Mouse (Mus musculus) kidney, adult 2 months (tissue): Measurements from ENCODE around the gene Fam214a. TPM values are rescaled to one million over a fixed set of nuclear protein-coding genes. Genes with fewer than 3 reads are reported as not detected.

Experiments used
- DNase-seq: peaks from one replicate; pipeline ENCODE4 v3.0.0; 2021
- H3K27ac ChIP-seq: fragments of 200-500 bp; 2 replicates; pipeline ENCODE4 v1.5.1; 2012; ENCODE audit warnings: low read depth, low read length, control low read depth, inconsistent platforms; ENCODE audit not compliant: insufficient read depth
- H3K27me3 ChIP-seq: fragments of 200-500 bp; replicated peaks from 2 replicates; pipeline ENCODE4 v1.6.1; 2012; ENCODE audit warnings: mild to moderate bottlenecking, moderate library complexity, low read length, inconsistent platforms; ENCODE audit not compliant: control insufficient read depth, insufficient read depth
- H3K36me3 ChIP-seq: fragments of 200-500 bp; 2 replicates; pipeline ENCODE4 v1.6.1; 2012; ENCODE audit warnings: mild to moderate bottlenecking, moderate library complexity, low read length, inconsistent platforms; ENCODE audit not compliant: control insufficient read depth, insufficient read depth
- H3K4me1 ChIP-seq: fragments of 200-500 bp; 2 replicates; pipeline ENCODE4 v1.6.1; 2011; ENCODE audit warnings: low read length; ENCODE audit not compliant: control insufficient read depth, insufficient read depth
- H3K4me3 ChIP-seq: fragments of 200-500 bp; 2 replicates; pipeline ENCODE4 v1.5.1; 2011; ENCODE audit warnings: mild to moderate bottlenecking, low read depth, low read length, control low read depth; ENCODE audit not compliant: insufficient read depth
- CTCF ChIP-seq: fragments of 200-500 bp; conservative IDR thresholded peaks from 2 replicates; pipeline ENCODE4 v1.5.1; 2011; ENCODE audit warnings: low read depth, mild to moderate bottlenecking, control low read depth, low read length, moderate library complexity, mixed read lengths; ENCODE audit not compliant: insufficient read depth, insufficient read length
- POLR2A ChIP-seq: fragments of 200-500 bp; IDR thresholded peaks from one replicate; pipeline ENCODE4 v1.6.1; 2011; ENCODE audit warnings: low read depth, low read length, control low read depth
- WGBS: fragments of 180-500 bp; shearing (Covaris S2); methylation state at CpG from one replicate; pipeline ENCODE4 v1.1.7; 2018; 5-methylcytosine and 5-hydroxymethylcytosine counted together
- polyA plus RNA-seq: library from polyadenylated mRNA; depleted of rRNA; stranded (reverse); fragments of >200 nt; gene quantifications from 2 replicates; pipeline ENCODE4 v1.2.3, GENCODE M21; 2012

Gene Fam214a
- polyA plus RNA-seq, 1 experiment, result 12.1 TPM

DNA sequence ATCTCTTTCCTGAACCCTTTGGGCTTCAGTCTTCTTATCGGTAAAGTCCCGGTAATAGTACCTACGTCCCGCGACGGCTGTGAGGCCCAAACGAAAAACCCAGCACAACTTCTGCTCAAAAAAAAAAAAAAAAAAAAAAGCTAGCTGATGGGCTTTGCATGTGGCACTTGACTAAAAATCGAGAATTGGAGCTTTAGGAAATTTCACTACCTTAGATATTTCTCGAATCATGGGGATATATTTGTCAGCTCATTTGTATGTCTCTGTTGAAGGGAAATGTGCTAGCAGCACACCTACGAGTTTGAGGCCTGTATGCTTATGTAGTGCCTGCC lies 85.6 kb downstream of the Fam214a start:
- WGBS, result 1% methylated on average over 10 of the region's 10 CpGs
- Histone ChIP-seq H3K36me3 (peaks cover 2% of the 10 kb centered on the region; the same call in 1 of the 2 replicates), H3K27me3 (no peaks in the 10 kb centered on the region), H3K27ac (peak overlapping the region; percentile 51), H3K4me1 (peaks cover 24% of the 10 kb centered on the region), H3K4me3 (peak overlapping the region; percentile 90)
- TF ChIP-seq POLR2A, result no peak
- TF ChIP-seq CTCF, result no peak
- DNase-seq, result no peak

DNA sequence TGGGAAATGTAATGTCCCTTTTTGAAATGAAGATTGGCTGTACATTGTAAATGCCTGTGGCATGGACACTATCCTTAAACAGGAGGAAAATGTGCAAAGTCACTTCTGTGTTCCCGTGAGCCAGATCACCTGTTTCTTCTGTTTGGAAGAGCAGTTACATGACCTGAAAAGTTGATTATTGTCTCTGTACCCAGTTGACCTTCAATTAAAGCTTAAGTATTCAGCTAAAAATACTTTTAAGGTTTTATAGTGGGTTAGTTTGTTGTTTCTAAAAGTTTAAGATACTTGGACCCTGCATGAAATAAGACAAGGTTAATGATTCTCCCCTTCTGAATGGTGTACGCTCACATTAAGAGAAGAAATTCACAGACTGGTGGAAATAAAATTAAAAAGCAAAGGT lies 87.9 kb downstream of the Fam214a start:
- WGBS, result 37% methylated on average over 2 of the region's 2 CpGs
- no peak overlapping the region for H3K4me3 ChIP-seq
- DNase-seq, result peak; percentile 66

DNA sequence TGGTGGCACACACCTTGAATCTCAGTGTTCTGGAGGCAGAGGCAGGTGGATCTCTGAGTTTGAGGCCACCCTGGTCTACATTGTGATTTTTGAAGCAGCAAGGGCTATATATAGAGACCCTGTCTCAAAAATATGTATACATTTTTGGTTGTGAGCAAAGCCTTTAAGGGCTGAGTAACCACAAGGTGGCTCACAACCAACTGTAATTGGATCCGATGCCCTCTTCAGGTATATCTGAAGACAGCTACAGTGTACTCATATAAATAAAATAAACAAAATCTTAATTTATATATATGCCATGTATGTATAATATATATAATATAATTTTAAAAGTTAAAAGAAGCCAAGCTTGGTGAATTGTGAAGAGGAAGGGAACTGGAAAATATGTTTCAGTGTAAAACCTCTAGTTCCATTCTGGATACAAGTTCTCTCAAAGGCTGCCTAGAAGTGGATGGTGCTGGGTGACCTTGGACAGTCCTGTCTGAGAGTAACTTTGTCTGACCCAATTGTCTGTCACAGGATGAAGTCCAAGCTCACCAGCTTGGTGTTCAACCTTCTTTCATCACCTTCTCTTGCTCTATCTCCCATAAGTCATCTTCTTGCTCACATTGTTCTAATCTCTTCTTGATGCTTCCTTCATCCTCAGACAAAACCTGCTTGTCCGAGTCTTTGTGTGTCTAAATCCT lies 89.3 kb downstream of the Fam214a start:
- no peak overlapping the region for H3K4me3 ChIP-seq
- peaks cover 24% of the 10 kb centered on the region for H3K4me1 ChIP-seq
- no peaks in the 10 kb centered on the region for H3K27me3 ChIP-seq
- H3K27ac ChIP-seq, result peak overlapping the region; percentile 38
- whole genome bisulfite sequencing, result 72% methylated on average over 2 of the region's 2 CpGs
- peaks cover 2% of the 10 kb centered on the region; the same call in 1 of the 2 replicates for H3K36me3 ChIP-seq
- DNase-seq, result no peak
- TF ChIP-seq POLR2A, result no peak
- no peak for TF ChIP-seq CTCF

More for the DNA sequence above, 87.9 kb downstream of the Fam214a start:
- TF ChIP-seq POLR2A (no peak), CTCF (no peak)
- peaks cover 2% of the 10 kb centered on the region; the same call in 1 of the 2 replicates for H3K36me3 ChIP-seq
- H3K27ac ChIP-seq, result peak overlapping the region; percentile 80
- H3K4me1 ChIP-seq, result peaks cover 23% of the 10 kb centered on the region
- H3K27me3 ChIP-seq, result no peaks in the 10 kb centered on the region

DNA sequence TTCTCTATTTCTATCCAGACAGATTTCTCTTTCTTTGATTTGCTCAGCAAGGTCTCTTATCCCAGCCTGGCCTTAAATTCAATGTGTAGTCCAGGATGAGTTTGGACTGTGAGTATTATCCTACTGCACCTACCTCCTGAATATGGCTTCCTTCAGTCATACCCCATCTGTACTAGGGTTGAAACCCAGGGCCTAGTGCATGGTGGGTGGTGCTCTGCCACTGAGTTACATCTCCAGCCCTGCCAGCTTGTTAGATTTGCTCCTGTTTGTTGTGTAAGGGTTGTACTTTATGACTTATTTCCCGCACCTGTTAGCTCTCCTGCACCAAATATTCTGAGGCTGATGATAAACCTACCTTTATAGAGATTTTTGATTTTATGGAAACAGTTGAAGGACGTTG lies 90.5 kb downstream of the Fam214a start:
- no peak overlapping the region for H3K27ac ChIP-seq
- TF ChIP-seq POLR2A (no peak), CTCF (no peak)
- 78% methylated on average over 2 of the region's 2 CpGs for WGBS
- DNase-seq, result no peak
- no peaks in the 10 kb centered on the region for H3K27me3 ChIP-seq
- H3K4me1 ChIP-seq, result peaks cover 24% of the 10 kb centered on the region
- H3K4me3 ChIP-seq, result no peak overlapping the region
- peaks cover 2% of the 10 kb centered on the region; the same call in 1 of the 2 replicates for H3K36me3 ChIP-seq

DNA sequence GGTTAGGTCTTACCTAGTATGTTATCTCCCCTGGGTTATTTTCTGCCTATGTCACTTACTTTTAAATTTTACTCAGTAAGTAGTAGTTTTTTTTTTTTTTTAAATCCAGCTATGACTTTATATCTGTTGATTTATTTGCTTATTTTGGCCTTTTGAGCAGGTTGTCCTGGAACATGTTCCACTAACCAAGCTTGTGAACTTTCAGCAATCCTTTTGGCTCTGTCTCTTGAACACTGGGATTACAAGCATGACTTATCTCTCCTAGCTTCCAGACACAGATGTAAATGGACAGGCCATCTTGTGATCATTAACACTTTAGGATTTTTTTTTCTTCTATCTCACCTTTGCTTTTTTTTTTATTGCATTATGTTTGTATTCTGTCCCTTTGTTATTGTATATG lies 94.4 kb downstream of the Fam214a start:
- Histone ChIP-seq H3K36me3 (peaks cover 2% of the 10 kb centered on the region; the same call in 1 of the 2 replicates), H3K27me3 (no peaks in the 10 kb centered on the region), H3K4me1 (peaks cover 13% of the 10 kb centered on the region; the same call in 1 of the 2 replicates), H3K4me3 (no peak overlapping the region), H3K27ac (no peak overlapping the region)
- no peak for DNase-seq
- TF ChIP-seq CTCF (no peak), POLR2A (no peak)

DNA sequence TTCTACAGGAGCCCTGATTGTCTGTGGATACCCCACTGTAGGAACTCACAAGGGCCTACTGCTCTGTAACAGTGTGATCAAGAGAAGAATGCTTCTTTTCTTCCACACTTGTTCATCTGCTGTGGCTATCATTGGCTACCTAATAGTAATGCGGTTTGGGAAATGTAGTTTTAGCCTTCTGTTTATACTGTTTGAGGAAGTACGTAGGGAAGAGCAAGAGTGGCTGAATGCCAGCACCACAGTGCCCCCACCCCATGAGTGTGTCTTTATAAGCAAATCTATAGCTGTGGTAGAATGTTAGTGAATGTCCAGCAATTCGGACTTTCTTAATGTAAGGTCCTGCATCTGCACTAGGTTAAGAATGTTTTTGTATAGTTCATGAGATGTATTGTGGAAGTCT lies 96.4 kb downstream of the Fam214a start:
- H3K4me3 ChIP-seq, result no peak overlapping the region
- H3K27ac ChIP-seq, result no peak overlapping the region
- no peaks in the 10 kb centered on the region for H3K36me3 ChIP-seq
- TF ChIP-seq POLR2A (no peak), CTCF (no peak)
- peaks cover 11% of the 10 kb centered on the region; the same call in 1 of the 2 replicates for H3K4me1 ChIP-seq
- 68% methylated on average over 3 of the region's 3 CpGs for WGBS
- H3K27me3 ChIP-seq, result no peaks in the 10 kb centered on the region
- DNase-seq, result peak; percentile 33

DNA sequence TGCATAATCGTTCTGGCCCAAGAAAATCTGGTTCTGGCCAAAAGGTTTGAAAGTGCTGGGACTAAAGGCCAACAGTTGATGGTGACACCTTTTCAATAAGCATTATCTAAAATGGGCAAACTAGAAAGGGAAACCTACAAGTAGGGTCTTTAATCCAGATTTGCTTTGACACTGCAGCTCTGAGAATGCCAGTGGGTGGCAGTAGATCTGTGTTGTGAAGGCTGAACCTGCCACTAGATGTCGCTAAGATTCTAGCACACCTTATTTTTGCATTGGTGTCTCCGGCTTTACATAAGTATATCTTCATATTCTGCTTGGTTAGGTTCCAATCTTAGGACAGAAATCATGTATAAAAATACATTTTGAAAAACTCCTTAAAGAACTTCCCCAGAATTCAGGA lies 97.3 kb downstream of the Fam214a start:
- Histone ChIP-seq H3K27me3 (no peaks in the 10 kb centered on the region), H3K4me1 (peaks cover 14% of the 10 kb centered on the region; the same call in 1 of the 2 replicates), H3K27ac (no peak overlapping the region), H3K36me3 (no peaks in the 10 kb centered on the region), H3K4me3 (no peak overlapping the region)
- peak; percentile 83 for DNase-seq
- WGBS, result 22% methylated on average over 3 of the region's 3 CpGs
- TF ChIP-seq POLR2A, result no peak
- peak; percentile 90 for TF ChIP-seq CTCF
